Mouse (Mus musculus): ENCODE measurements at regions not wholly inside any gene's neighbourhood (a gene's known extent, or its start where the extent isn't known, plus 50 kb on each side); places are given as distances from the start of the nearest gene placed in this dataset.

DNA sequence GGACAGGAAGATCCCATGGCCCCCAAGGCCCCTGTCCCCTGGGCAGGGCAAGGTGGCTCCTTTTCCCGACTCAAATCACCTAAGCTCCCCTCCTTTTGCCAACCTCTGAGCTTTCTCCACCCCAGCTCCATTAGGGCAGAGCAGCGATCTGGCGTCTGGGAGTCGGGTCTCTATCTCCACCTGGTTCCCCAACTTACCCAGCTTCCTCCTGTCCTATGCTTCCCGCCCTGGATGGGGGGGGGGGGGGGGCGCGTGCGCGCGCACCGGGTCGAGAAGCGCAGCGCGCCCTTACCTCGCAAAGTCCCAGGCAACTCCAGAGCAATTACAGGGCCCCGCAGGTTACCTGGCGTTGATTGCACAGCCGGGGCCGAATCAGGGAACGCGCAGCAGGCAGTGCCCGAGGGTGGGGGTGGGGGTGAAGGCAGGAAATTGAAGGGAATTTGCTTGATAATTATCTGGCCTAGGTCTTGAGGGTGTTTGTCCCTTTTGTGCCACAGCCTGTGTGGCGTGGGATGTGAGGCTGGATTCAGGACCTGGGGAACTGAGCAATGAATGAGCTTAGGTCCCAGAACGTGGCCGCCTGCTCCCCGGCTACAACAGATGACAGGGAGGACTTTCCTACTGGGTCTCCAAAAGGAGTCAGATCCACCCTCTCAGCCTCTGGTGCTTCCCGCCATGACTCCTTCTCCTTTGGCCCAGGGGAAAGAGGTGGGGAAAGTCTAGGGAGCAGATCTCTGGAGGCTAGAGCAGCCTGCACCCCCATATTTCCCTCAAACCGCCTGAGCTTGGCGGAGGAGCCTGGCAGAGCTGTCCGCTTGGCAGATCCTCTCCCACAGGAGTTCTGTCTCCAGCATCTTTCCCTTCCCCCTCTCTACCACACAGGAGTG is 161.7 kb upstream of the Cadm1 start:
- Histone ChIP-seq H3K27me3 (replicated peaks; ENCODE audit: control insufficient read depth, insufficient read depth, low read length) (peaks cover 27% of the 10 kb centered on the region), H3K9ac (ENCODE audit: low read length) (0 out of 2 replicates have a peak overlapping the region, but pooled peaks have one; percentile 3), H3K36me3 (ENCODE audit: control insufficient read depth, insufficient read depth, low read length) (no peaks in the 10 kb centered on the region), H3K4me2 (ENCODE audit: low read length) (peak overlapping the region; percentile 57), H3K4me1 (replicated peaks; ENCODE audit: control insufficient read depth, insufficient read depth, low read length) (no peaks in the 10 kb centered on the region), H3K9me3 (ENCODE audit: control insufficient read depth, low read length) (no peaks in the 10 kb centered on the region), H3K4me3 (ENCODE audit: low read depth, low read length) (peak overlapping the region; percentile 26), H3K27ac (ENCODE audit: low read depth) (no peak overlapping the region)
- 7% methylated on average over 30 of the region's 31 CpGs for WGBS
- peak; percentile 68 for DNase-seq (ENCODE audit: low spot score)
- peak; percentile 78 for ATAC-seq (replicated peaks; ENCODE audit: low FRiP score, low TSS enrichment, low read depth)

DNA sequence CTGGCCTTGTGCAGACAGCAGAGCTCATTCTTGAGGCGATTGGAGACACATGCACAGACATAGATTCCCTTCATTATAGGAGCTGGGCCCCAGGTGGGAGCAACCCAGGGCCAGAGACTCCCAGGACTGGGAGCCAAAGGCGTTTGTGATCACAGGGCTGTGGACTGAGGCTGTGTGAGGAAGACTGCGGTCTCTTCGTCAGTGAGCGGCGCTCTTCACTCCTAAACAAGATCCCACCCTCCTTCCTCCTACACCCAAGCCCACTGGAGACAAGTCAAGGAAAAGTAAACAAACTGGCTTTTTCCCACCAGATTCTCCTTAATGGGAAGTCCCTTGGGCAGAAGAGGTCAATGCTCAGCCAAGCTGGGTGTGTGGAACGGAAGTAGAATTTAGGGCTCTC is 157.7 kb upstream of the Cadm1 start:
- Histone ChIP-seq H3K4me1 (replicated peaks; ENCODE audit: control insufficient read depth, insufficient read depth, low read length) (no peaks in the 10 kb centered on the region), H3K9ac (ENCODE audit: low read length) (no peak overlapping the region), H3K9me3 (ENCODE audit: control insufficient read depth, low read length) (no peaks in the 10 kb centered on the region), H3K4me2 (ENCODE audit: low read length) (no peak overlapping the region), H3K27ac (ENCODE audit: low read depth) (no peak overlapping the region), H3K4me3 (ENCODE audit: low read depth, low read length) (no peak overlapping the region), H3K36me3 (ENCODE audit: control insufficient read depth, insufficient read depth, low read length) (no peaks in the 10 kb centered on the region), H3K27me3 (replicated peaks; ENCODE audit: control insufficient read depth, insufficient read depth, low read length) (peaks cover 20% of the 10 kb centered on the region)
- no peak for DNase-seq (ENCODE audit: low spot score)
- WGBS, result 77% methylated on average over 7 of the region's 7 CpGs
- ATAC-seq (replicated peaks; ENCODE audit: low FRiP score, low TSS enrichment, low read depth), result no peak

GRCm38 (mm10) chr9:47374086-47374485 is 155.9 kb upstream of the Cadm1 start:
- Histone ChIP-seq H3K9me3 (ENCODE audit: control insufficient read depth, low read length) (no peaks in the 10 kb centered on the region), H3K36me3 (ENCODE audit: control insufficient read depth, insufficient read depth, low read length) (no peaks in the 10 kb centered on the region), H3K4me2 (ENCODE audit: low read length) (no peak overlapping the region), H3K27ac (ENCODE audit: low read depth) (no peak overlapping the region), H3K27me3 (replicated peaks; ENCODE audit: control insufficient read depth, insufficient read depth, low read length) (peaks cover 2% of the 10 kb centered on the region), H3K4me3 (ENCODE audit: low read depth, low read length) (no peak overlapping the region), H3K9ac (ENCODE audit: low read length) (no peak overlapping the region), H3K4me1 (replicated peaks; ENCODE audit: control insufficient read depth, insufficient read depth, low read length) (no peaks in the 10 kb centered on the region)
- no peak for ATAC-seq (replicated peaks; ENCODE audit: low FRiP score, low TSS enrichment, low read depth)
- 92% methylated on average over 7 of the region's 7 CpGs for WGBS
- no peak for DNase-seq (ENCODE audit: low spot score)

DNA sequence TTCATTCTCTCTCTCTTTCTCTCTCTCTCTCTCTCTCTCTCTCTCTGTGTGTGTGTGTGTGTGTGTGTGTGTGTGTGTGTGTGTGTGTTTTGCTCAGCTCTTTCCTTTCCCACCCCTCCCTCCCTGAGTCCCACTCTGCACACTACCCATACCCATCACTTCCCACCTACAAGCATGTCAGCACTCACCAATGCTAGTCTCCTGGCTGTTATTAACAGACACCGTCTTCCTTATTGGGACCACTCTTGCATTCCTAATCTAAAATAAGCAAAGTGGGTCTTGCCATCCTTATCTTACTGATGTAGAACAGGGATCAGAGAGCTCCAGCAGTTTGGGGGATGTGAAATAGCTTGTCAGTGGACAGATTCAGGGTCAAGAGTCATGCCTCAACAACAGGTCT is 153.3 kb upstream of the Cadm1 start:
- Histone ChIP-seq H3K27me3 (replicated peaks; ENCODE audit: control insufficient read depth, insufficient read depth, low read length) (no peaks in the 10 kb centered on the region), H3K4me2 (ENCODE audit: low read length) (no peak overlapping the region), H3K27ac (ENCODE audit: low read depth) (no peak overlapping the region), H3K4me1 (replicated peaks; ENCODE audit: control insufficient read depth, insufficient read depth, low read length) (no peaks in the 10 kb centered on the region), H3K4me3 (ENCODE audit: low read depth, low read length) (no peak overlapping the region), H3K9ac (ENCODE audit: low read length) (no peak overlapping the region), H3K36me3 (ENCODE audit: control insufficient read depth, insufficient read depth, low read length) (no peaks in the 10 kb centered on the region), H3K9me3 (ENCODE audit: control insufficient read depth, low read length) (no peaks in the 10 kb centered on the region)
- ATAC-seq (replicated peaks; ENCODE audit: low FRiP score, low TSS enrichment, low read depth) (no peak), DNase-seq (ENCODE audit: low spot score) (no peak)
- WGBS, result 68% methylated on average over 1 of the region's 1 CpGs

DNA sequence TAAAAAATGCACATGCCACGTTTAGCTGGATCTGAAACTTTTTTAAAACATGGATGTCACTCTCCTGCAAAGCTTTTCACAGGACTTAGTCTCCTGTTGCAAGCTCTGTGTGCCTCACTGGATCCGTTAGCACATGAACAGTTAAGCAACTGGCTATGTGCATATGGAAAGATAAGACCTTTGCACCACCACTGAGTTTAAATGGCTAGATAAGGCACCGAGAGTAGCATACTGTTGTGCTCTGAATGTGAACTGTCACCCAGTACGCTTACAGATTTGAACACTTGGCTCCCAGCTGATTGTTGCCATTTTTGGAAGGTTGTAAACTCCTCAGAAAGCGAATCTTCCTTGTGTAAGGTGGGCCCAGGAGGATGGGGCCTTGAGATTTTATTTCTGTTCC is 151.4 kb upstream of the Cadm1 start:
- 74% methylated on average over 5 of the region's 5 CpGs for WGBS
- ATAC-seq (replicated peaks; ENCODE audit: low FRiP score, low TSS enrichment, low read depth), result no peak
- no peaks in the 10 kb centered on the region for H3K27me3 ChIP-seq (replicated peaks; ENCODE audit: control insufficient read depth, insufficient read depth, low read length)

GRCm38 (mm10) chr9:47380361-47380760 is 149.6 kb upstream of the Cadm1 start:
- H3K9me3 ChIP-seq (ENCODE audit: control insufficient read depth, low read length), result no peaks in the 10 kb centered on the region
- H3K4me2 ChIP-seq (ENCODE audit: low read length), result no peak overlapping the region
- no peak overlapping the region for H3K9ac ChIP-seq (ENCODE audit: low read length)
- H3K4me1 ChIP-seq (replicated peaks; ENCODE audit: control insufficient read depth, insufficient read depth, low read length), result 0 out of 2 replicates have a peak, but pooled peaks cover 3% of the 10 kb centered on the region
- H3K27ac ChIP-seq (ENCODE audit: low read depth), result no peak overlapping the region
- 56% methylated on average over 7 of the region's 7 CpGs for WGBS
- no peak overlapping the region for H3K4me3 ChIP-seq (ENCODE audit: low read depth, low read length)
- H3K27me3 ChIP-seq (replicated peaks; ENCODE audit: control insufficient read depth, insufficient read depth, low read length), result no peaks in the 10 kb centered on the region
- DNase-seq (ENCODE audit: low spot score) (no peak), ATAC-seq (replicated peaks; ENCODE audit: low FRiP score, low TSS enrichment, low read depth) (no peak)
- H3K36me3 ChIP-seq (ENCODE audit: control insufficient read depth, insufficient read depth, low read length), result no peaks in the 10 kb centered on the region

More for the DNA sequence above, 151.4 kb upstream of the Cadm1 start:
- no peak overlapping the region for H3K9ac ChIP-seq (ENCODE audit: low read length)
- H3K36me3 ChIP-seq (ENCODE audit: control insufficient read depth, insufficient read depth, low read length), result no peaks in the 10 kb centered on the region
- DNase-seq (ENCODE audit: low spot score), result no peak
- no peak overlapping the region for H3K4me2 ChIP-seq (ENCODE audit: low read length)
- no peak overlapping the region for H3K27ac ChIP-seq (ENCODE audit: low read depth)
- no peak overlapping the region for H3K4me3 ChIP-seq (ENCODE audit: low read depth, low read length)
- no peaks in the 10 kb centered on the region for H3K4me1 ChIP-seq (replicated peaks; ENCODE audit: control insufficient read depth, insufficient read depth, low read length)
- H3K9me3 ChIP-seq (ENCODE audit: control insufficient read depth, low read length), result no peaks in the 10 kb centered on the region

DNA sequence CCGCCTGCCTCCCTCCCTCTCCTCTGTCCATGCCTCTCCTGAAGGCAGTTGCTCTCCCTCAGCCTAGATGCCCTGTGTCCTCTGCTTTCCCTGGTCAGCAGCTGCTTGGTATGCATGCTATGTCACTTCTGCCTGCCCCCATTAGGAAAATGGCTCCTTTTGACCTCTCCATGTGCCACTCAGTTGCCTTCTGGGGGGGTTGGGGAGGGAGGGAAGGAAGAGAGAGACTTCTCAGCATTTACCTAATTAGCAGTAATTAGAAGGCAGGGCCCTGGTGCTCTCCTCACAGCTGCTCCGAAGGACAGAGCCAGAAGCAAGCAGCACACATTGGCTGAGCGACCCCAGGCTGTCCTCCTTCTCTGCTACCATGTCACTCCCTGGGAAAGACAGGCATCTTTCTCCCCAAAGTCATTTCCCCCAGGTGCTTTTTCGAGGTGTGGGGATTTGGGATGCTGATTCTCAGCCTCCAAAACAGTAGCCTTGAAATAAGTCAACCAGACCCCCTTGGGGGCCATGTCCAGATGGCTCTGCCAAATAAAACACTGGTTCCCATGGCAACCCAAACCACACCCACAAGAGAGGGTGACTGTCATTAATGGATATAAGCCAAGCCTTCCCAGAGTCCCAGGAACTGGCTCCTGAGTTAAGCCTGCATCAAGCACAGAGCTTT is 145.7 kb upstream of the Cadm1 start:
- H3K4me1 ChIP-seq (replicated peaks; ENCODE audit: control insufficient read depth, insufficient read depth, low read length), result 0 out of 2 replicates have a peak, but pooled peaks cover 3% of the 10 kb centered on the region
- H3K27me3 ChIP-seq (replicated peaks; ENCODE audit: control insufficient read depth, insufficient read depth, low read length), result no peaks in the 10 kb centered on the region
- WGBS, result 45% methylated on average over 4 of the region's 4 CpGs
- H3K4me3 ChIP-seq (ENCODE audit: low read depth, low read length), result no peak overlapping the region
- no peaks in the 10 kb centered on the region for H3K9me3 ChIP-seq (ENCODE audit: control insufficient read depth, low read length)
- no peaks in the 10 kb centered on the region for H3K36me3 ChIP-seq (ENCODE audit: control insufficient read depth, insufficient read depth, low read length)
- ATAC-seq (replicated peaks; ENCODE audit: low FRiP score, low TSS enrichment, low read depth), result no peak
- no peak overlapping the region for H3K4me2 ChIP-seq (ENCODE audit: low read length)
- H3K27ac ChIP-seq (ENCODE audit: low read depth), result no peak overlapping the region
- no peak overlapping the region for H3K9ac ChIP-seq (ENCODE audit: low read length)
- no peak for DNase-seq (ENCODE audit: low spot score)

GRCm38 (mm10) chr9:47386646-47387045 is 143.3 kb upstream of the Cadm1 start:
- no peaks in the 10 kb centered on the region for H3K36me3 ChIP-seq (ENCODE audit: control insufficient read depth, insufficient read depth, low read length)

More at GRCm38 (mm10) chr9:47386646-47387045, 143.3 kb upstream of the Cadm1 start:
- no peak for DNase-seq (ENCODE audit: low spot score)
- H3K4me2 ChIP-seq (ENCODE audit: low read length), result no peak overlapping the region
- H3K4me3 ChIP-seq (ENCODE audit: low read depth, low read length), result no peak overlapping the region
- no peaks in the 10 kb centered on the region for H3K27me3 ChIP-seq (replicated peaks; ENCODE audit: control insufficient read depth, insufficient read depth, low read length)
- H3K4me1 ChIP-seq (replicated peaks; ENCODE audit: control insufficient read depth, insufficient read depth, low read length), result 0 out of 2 replicates have a peak, but pooled peaks cover 3% of the 10 kb centered on the region
- 73% methylated on average over 11 of the region's 11 CpGs for WGBS
- no peak overlapping the region for H3K27ac ChIP-seq (ENCODE audit: low read depth)
- no peak for ATAC-seq (replicated peaks; ENCODE audit: low FRiP score, low TSS enrichment, low read depth)
- no peaks in the 10 kb centered on the region for H3K9me3 ChIP-seq (ENCODE audit: control insufficient read depth, low read length)
- H3K9ac ChIP-seq (ENCODE audit: low read length), result no peak overlapping the region
